Mouse (Mus musculus) embryonic facial prominence, embryonic 10.5 days (tissue): ENCODE data around the gene Chka. TPM values are rescaled to one million over a fixed set of nuclear protein-coding genes. Genes with fewer than 3 reads are reported as not detected.

Experiments
- DNase-seq: peaks from one replicate; pipeline ENCODE4 v3.0.0-alpha.2; 2017; ENCODE audit warnings: low spot score
- H3K27ac ChIP-seq: fragments of 300-500 bp; sonication (generic); replicated peaks from 2 replicates; pipeline ENCODE4 v1.5.1; 2016; ENCODE audit warnings: mild to moderate bottlenecking
- H3K27me3 ChIP-seq: fragments of 300-500 bp; sonication (generic); replicated peaks from 2 replicates; pipeline ENCODE4 v1.6.1; 2016; ENCODE audit warnings: low read depth, mild to moderate bottlenecking; ENCODE audit not compliant: poor library complexity, severe bottlenecking
- H3K36me3 ChIP-seq: fragments of 300-500 bp; sonication (generic); replicated peaks from 2 replicates; pipeline ENCODE4 v1.6.1; 2016; ENCODE audit warnings: mild to moderate bottlenecking, moderate library complexity
- H3K4me1 ChIP-seq: fragments of 300-500 bp; sonication (generic); 2 replicates; pipeline ENCODE4 v1.6.1; 2016
- H3K4me3 ChIP-seq: fragments of 300-500 bp; sonication (generic); 2 replicates; pipeline ENCODE4 v1.5.1; 2016; ENCODE audit warnings: mild to moderate bottlenecking, moderate library complexity
- H3K9me3 ChIP-seq: fragments of 300-500 bp; sonication (generic); 2 replicates; pipeline ENCODE4 v1.6.1; 2016; ENCODE audit warnings: mild to moderate bottlenecking
- WGBS: fragments of 180-500 bp; shearing (Covaris S2); methylation state at CpG from one replicate; pipeline ENCODE4 v1.1.7; 2016; 5-methylcytosine and 5-hydroxymethylcytosine counted together
- polyA plus RNA-seq: library from polyadenylated mRNA; unstranded; fragments of >200 nt; fragmentation: Nextera tagmentation; extraction: Ambion mirVana; gene quantifications from 2 replicates; pipeline ENCODE4 v1.2.1, GENCODE M21; 2016

Gene Chka
- 50.0 and 51.8 TPM in 2 replicates for polyA plus RNA-seq

DNA sequence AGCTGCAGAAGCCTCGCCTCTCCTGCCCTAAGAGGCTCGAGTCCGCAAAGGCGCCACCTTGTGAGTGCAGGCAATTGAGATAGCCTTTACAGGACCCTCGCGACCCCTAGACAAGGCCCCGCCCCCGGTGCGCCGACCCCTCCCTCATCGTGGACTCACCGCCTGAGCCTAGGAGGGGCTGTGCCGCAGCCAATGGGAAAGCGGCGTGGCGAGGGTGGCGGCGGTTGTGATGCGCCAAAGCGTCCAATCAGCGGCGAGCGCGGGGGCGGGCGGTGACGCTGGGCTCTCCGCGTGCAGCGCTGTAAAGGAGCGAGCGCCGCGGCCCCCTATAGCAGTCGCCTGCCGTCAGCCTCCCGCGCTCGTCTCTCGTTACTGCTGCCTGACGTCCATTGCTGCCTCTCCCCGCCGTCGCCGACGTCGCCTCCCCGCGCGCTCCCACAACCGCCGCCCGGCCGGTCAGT, at the start of gene Chka:
Gene Chka (plus strand): TSS at position 272 of the 461 bp plus-strand sequence.
- peaks cover 50% of the 10 kb centered on the region for H3K4me1 ChIP-seq
- no peaks in the 10 kb centered on the region for H3K9me3 ChIP-seq
- DNase-seq: peak; percentile 99
- H3K36me3 ChIP-seq: peaks cover 13% of the 10 kb centered on the region
- peak within 1 kb of the TSS; percentile 92 for H3K4me3 ChIP-seq
- peak within 1 kb of the TSS; percentile 96 for H3K27ac ChIP-seq
- under 1% methylated on average over 54 of the region's 54 CpGs for WGBS
- no peaks in the 10 kb centered on the region for H3K27me3 ChIP-seq

DNA sequence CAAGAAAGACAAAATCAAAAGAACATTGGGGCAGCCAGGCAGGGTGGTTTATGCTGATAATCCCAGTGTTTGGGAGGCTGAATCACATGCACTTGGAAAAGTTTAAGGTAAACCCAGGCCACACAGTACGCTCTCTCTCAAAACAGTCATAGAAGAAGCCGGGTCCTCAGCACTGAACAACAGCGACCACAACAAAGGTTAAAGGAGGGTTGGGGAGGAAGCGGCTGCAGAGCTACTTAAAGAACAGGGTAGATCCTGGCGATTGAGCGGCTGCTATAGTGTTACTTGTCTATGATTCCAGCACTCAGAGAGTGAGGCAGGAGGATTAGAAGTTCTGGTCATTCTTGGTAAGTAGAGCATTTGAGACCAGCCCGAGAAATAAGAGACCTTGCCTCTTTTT, 46.0 kb upstream of the Chka start:
- Histone ChIP-seq H3K4me1 (no peaks in the 10 kb centered on the region), H3K27me3 (no peaks in the 10 kb centered on the region), H3K4me3 (no peak overlapping the region), H3K36me3 (peaks cover 98% of the 10 kb centered on the region), H3K9me3 (no peaks in the 10 kb centered on the region), H3K27ac (no peak overlapping the region)
- DNase-seq: no peak
- 86% methylated on average over 7 of the region's 7 CpGs for WGBS

DNA sequence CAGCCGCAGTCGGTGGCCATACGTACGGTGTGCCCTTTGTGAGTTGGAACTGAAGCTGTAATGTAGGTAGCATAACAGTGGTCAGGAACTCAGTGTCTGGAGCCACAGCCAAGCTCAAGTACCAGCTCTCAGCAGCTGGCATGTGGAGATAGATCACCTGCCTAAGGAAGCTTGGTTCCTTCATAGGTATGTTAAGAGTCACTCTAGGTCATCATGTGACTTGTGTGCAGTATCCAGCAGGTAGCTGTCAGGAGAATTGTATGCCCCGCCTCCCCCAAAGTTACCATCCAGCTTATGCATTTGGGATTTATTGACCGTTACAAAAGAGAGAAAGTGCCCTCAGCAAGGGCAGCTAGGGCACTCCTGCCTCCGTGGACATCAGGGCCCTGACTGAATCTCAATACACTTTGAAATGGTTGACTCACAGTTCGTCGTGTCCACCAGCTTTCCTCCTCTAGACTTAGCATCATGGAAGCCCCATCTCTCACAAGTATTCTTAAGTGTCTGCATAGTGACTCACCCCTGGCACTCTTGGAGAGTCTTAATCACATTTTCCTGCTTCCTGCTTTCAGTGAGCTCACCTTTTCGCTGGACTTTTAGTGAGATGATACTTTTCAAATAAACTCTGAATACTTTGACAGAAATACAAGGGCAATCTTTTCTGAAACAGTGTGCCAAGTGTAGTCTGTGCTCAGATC, 40.9 kb upstream of the Chka start:
- Histone ChIP-seq H3K36me3 (peaks cover 95% of the 10 kb centered on the region), H3K27me3 (no peaks in the 10 kb centered on the region), H3K4me3 (no peak overlapping the region), H3K27ac (no peak overlapping the region), H3K4me1 (no peaks in the 10 kb centered on the region), H3K9me3 (no peaks in the 10 kb centered on the region)
- WGBS: 96% methylated on average over 10 of the region's 10 CpGs
- DNase-seq: no peak

DNA sequence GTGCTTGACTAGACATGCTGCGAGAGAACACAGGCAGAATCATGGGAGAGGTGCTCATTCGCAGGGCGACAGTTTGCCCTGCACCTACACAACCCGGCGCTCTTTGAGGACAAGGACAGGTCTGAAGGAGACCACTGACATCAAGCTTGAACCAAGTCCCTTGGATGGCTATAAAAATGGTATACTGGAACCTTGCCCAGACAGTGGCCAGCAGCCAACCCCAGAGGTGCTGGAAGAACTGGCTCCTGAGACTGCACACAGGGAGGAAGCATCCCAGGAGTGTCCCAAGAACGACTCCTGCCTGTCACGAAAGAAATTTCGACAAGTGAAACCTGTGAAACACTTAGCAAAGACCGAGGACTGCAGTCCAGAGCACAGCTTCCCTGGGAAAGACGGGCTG, 37.1 kb upstream of the Chka start:
- DNase-seq: no peak
- H3K9me3 ChIP-seq: no peaks in the 10 kb centered on the region
- H3K27ac ChIP-seq: no peak overlapping the region
- 92% methylated on average over 10 of the region's 10 CpGs for WGBS
- H3K36me3 ChIP-seq: peaks cover 76% of the 10 kb centered on the region
- H3K27me3 ChIP-seq: no peaks in the 10 kb centered on the region
- H3K4me3 ChIP-seq: no peak overlapping the region
- H3K4me1 ChIP-seq: no peaks in the 10 kb centered on the region

DNA sequence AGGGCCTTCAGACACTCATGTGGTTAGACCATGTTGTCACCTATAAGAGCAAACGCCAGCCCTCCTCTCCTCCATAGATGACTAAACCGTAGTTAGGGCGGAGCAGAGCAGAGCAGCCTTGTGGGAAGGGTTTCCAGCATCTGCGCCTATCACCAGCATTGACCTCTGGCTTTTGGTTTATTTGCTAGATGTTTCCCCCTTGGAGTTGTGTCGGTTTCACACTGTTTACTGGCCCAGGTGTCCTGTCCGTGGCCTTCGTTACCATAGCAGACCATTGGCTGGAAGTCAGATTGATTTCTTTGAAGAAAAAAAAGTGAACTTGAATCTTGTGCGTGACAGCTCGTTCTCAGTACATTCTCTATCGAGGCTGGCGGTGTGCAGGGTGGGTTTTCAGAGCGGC, 35.7 kb upstream of the Chka start:
- Histone ChIP-seq H3K4me1 (no peaks in the 10 kb centered on the region), H3K27ac (no peak overlapping the region), H3K4me3 (no peak overlapping the region), H3K36me3 (peaks cover 63% of the 10 kb centered on the region), H3K9me3 (no peaks in the 10 kb centered on the region), H3K27me3 (no peaks in the 10 kb centered on the region)
- 92% methylated on average over 12 of the region's 12 CpGs for WGBS
- no peak for DNase-seq

DNA sequence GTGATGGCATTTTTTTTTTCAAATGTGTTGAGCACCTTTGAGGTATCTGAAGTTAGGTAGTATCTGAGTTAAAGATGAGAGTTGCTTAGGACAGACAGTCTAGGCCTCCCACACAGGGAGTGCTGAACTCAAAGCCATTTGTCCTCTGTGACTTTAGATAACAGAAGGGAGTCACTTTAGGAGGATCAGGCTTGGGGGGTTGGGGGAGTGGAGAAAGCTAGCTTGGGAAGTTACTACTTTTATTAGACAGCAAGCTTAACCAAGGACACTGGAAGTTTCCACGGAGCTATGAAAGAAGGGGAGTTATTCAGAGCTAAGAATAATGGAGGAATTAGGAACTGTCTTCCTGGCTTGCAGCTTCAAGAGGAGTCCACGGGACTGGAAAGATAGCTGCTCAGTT, 32.5 kb upstream of the Chka start:
- H3K27ac ChIP-seq: no peak overlapping the region
- 72% methylated on average over 2 of the region's 2 CpGs for WGBS
- no peak for DNase-seq
- H3K4me1 ChIP-seq: no peaks in the 10 kb centered on the region
- peaks cover 35% of the 10 kb centered on the region for H3K36me3 ChIP-seq
- H3K4me3 ChIP-seq: no peak overlapping the region
- no peaks in the 10 kb centered on the region for H3K27me3 ChIP-seq
- no peaks in the 10 kb centered on the region for H3K9me3 ChIP-seq

DNA sequence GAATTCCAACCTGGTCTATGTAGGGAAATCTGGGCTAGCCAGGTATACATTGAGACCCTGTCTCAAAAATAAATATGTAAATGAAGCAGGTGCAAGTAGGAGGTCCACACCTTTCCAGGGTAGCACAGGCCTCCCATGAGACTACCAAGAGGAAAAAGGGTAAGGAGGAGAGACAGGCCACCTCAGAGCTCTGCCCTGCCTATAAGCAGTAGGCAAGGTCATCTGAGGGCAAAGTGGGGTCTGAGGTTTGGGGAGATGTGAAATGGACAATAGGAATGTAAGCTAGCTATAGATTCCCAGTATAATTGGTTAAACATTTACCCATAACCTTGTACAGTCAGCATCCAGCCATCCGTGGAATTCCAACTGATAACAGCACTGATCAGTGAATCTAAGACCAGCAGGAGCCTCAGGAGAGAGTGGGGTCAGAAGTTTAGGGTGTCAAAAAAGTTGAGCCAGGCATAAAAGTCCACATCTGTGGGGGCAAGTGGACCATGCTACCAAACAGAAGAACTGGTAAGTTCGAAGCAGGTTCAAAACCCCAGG, 31.6 kb upstream of the Chka start:
- DNase-seq: no peak
- WGBS: 86% methylated on average over 2 of the region's 2 CpGs
- H3K36me3 ChIP-seq: peaks cover 26% of the 10 kb centered on the region
- no peaks in the 10 kb centered on the region for H3K9me3 ChIP-seq
- no peaks in the 10 kb centered on the region for H3K27me3 ChIP-seq
- H3K27ac ChIP-seq: no peak overlapping the region
- no peaks in the 10 kb centered on the region for H3K4me1 ChIP-seq
- no peak overlapping the region for H3K4me3 ChIP-seq

DNA sequence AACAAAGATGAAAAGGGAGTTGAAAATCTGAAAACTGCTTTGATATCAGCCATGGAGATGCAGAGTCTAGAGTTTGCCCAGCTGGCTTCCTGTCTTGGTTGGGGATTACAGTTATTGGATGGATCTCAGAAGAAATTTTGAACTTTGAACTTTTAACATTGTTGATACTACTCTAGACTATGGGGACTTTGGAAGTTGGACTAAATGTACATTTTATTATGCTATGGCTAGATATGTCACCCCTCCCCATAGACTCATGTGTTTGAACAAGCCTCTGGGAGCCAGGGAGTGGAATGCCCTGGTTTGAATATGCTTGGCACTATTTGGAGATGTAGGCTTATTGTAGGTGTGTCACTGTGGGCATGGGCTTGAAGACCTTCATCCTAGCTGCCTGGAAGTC, 26.5 kb upstream of the Chka start:
- Histone ChIP-seq H3K27ac (no peak overlapping the region), H3K36me3 (no peaks in the 10 kb centered on the region), H3K4me1 (no peaks in the 10 kb centered on the region), H3K27me3 (no peaks in the 10 kb centered on the region), H3K9me3 (no peaks in the 10 kb centered on the region), H3K4me3 (no peak overlapping the region)
- no peak for DNase-seq

DNA sequence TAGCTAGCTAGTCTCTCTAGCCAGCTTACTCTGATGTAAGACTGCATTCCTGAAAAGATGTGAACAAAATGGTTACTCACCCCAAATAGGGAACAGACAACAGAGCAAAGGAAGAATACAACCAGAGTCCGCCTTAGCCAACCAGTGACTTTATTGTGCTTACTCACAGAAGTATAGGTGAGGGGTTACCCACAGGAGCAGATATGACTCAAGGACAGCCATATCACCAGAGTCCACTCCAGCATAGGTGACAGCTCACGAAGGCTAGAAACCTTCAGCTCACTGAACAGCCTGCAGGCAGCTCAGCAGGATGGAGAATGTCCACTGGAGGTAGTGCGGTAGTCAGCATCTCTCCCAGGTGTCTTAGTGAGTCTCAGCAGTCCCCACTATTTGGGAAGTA, 21.7 kb upstream of the Chka start:
- Histone ChIP-seq H3K27me3 (no peaks in the 10 kb centered on the region), H3K27ac (no peak overlapping the region), H3K4me3 (no peak overlapping the region), H3K9me3 (no peaks in the 10 kb centered on the region), H3K4me1 (peaks cover 5% of the 10 kb centered on the region), H3K36me3 (no peaks in the 10 kb centered on the region)
- WGBS: 87% methylated on average over 3 of the region's 3 CpGs
- DNase-seq: no peak

DNA sequence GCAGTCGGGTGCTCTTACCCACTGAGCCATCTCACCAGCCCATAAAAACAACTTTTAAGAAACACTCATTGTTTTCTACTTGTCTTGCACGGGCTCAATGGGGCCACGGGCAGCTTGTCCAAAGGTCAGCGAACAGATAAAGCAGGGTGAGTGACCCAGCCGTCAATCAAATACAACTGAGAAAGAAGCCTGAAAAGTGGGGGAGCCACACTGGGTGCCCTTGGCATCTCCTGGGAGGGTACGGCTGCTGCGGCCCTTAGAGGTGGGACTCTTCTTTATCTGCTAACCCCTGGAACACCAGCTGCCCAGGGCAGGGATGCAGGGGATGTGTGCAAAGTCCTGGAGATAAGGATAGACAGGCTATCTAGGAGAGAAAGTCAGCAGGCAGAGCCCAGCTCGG, 19.9 kb upstream of the Chka start:
- DNase-seq: no peak

DNA sequence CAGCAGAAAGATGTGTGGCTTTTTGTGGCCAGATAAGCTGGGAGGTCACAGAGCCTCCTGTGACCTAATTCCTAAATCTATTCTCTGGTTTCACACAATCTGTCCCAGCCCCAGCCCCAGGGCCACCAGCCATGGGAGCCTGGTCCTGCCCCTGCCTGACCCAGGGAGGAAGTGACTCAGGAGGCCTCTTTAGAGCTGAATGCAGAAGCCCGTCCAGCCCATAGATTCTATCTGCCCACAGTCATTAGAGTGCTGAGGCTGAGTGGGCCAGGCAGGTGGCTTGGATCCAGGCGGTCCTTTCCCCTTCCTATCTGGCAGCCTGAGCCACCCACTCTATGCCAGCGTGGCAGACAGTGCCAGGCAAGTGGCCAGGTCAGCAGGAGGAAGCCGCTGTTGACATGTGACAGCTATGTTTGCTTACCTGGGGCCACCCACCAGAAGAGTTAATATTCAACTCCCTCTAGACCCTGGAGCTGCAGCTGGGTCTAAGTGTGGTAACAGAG, 18.7 kb upstream of the Chka start:
- Histone ChIP-seq H3K4me3 (no peak overlapping the region), H3K9me3 (no peaks in the 10 kb centered on the region), H3K4me1 (peaks cover 5% of the 10 kb centered on the region), H3K27me3 (no peaks in the 10 kb centered on the region), H3K27ac (no peak overlapping the region), H3K36me3 (no peaks in the 10 kb centered on the region)
- DNase-seq: no peak
- WGBS: 65% methylated on average over 4 of the region's 4 CpGs

More for the DNA sequence above, 19.9 kb upstream of the Chka start:
- Histone ChIP-seq H3K9me3 (no peaks in the 10 kb centered on the region), H3K4me1 (peaks cover 5% of the 10 kb centered on the region), H3K4me3 (no peak overlapping the region), H3K27me3 (no peaks in the 10 kb centered on the region), H3K27ac (no peak overlapping the region), H3K36me3 (no peaks in the 10 kb centered on the region)
- WGBS: 72% methylated on average over 8 of the region's 8 CpGs

DNA sequence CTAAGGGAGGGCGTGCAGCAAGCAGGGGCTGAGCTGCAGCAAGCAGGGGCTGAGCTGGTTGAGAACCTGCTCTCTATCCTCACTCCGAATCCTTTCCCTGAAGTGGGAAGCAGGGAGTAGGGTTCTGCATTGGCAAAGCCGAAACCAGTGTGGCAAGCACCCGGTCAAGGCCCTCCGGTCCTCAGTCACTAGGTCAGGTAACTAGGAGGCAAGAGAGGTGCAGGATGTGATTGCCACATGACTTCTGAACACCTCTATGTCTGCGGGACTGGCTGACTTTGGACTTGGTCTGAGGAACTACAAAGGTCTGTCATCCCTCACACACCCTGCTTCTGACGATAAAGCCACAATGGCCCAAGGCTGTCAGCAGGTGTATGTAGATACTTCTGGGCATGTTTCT, 17.3 kb upstream of the Chka start:
- DNase-seq: no peak
- Histone ChIP-seq H3K4me3 (no peak overlapping the region), H3K4me1 (peaks cover 5% of the 10 kb centered on the region), H3K27ac (no peak overlapping the region), H3K9me3 (no peaks in the 10 kb centered on the region), H3K27me3 (no peaks in the 10 kb centered on the region), H3K36me3 (no peaks in the 10 kb centered on the region)
- 88% methylated on average over 7 of the region's 7 CpGs for WGBS

DNA sequence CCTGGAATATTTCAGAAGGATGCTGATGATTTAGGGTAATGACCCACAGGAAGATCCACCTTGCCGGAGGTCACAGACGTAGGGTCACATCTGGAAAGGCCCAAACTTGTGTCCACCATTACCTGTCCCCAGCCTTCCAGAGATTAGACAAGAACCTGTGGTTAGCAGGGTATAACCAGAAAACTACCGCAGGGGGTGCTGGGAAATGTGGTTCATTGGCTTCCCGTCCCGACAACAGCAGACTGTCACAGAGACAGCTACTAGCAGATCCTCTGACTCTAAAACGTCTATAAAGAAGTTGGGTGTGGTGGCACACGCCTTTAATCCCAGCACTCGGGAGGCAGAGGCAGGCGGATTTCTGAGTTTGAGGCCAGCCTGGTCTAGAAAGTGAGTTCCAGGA, 14.8 kb upstream of the Chka start:
- WGBS: 90% methylated on average over 9 of the region's 9 CpGs
- no peaks in the 10 kb centered on the region for H3K9me3 ChIP-seq
- DNase-seq: no peak
- H3K4me1 ChIP-seq: peaks cover 18% of the 10 kb centered on the region
- no peaks in the 10 kb centered on the region for H3K27me3 ChIP-seq
- no peak overlapping the region for H3K4me3 ChIP-seq
- no peak overlapping the region for H3K27ac ChIP-seq
- H3K36me3 ChIP-seq: no peaks in the 10 kb centered on the region
